Mouse (Mus musculus) MEL (cell line): ENCODE data around the gene Slc38a4.

ENCODE experiments used
- CHD1 ChIP-seq: IDR thresholded peaks from 2 replicates; pipeline ENCODE4 v1.6.1; 2012; ENCODE audit warnings: low read depth, mild to moderate bottlenecking, inconsistent platforms, low read length, improper control_type of control experiment
- CTCF ChIP-seq, 3 experiments: IDR thresholded peaks in 2 of 3; conservative IDR thresholded peaks in 1 of 3; 2 replicates each; pipeline ENCODE4 v1.5.1; 2011 to 2012; ENCODE audit warnings: low read length in 3 of 3, low read depth in 2 of 3, mild to moderate bottlenecking in 2 of 3, improper control_type of control experiment in 1 of 3, inconsistent platforms in 1 of 3, mixed read lengths in 1 of 3, moderate library complexity in 1 of 3; ENCODE audit not compliant: control insufficient read depth in 1 of 3, insufficient read depth in 1 of 3, poor library complexity in 1 of 3, severe bottlenecking in 1 of 3
- E2F4 ChIP-seq: IDR thresholded peaks from 2 replicates; pipeline ENCODE4 v1.6.1; 2011; ENCODE audit warnings: low read depth, low read length, improper control_type of control experiment, borderline replicate concordance
- EP300 ChIP-seq, 2 experiments: IDR thresholded peaks; 2 replicates each; pipeline ENCODE4 v1.6.1; 2011; ENCODE audit warnings: improper control_type of control experiment in 2 of 2, low read length in 2 of 2, low read depth in 1 of 2, mild to moderate bottlenecking in 1 of 2
- ETS1 ChIP-seq: IDR thresholded peaks from 2 replicates; pipeline ENCODE4 v1.6.1; 2012; ENCODE audit warnings: low read depth, mild to moderate bottlenecking, inconsistent platforms, low read length, improper control_type of control experiment, moderate library complexity
- GATA1 ChIP-seq: IDR thresholded peaks from 2 replicates; pipeline ENCODE4 v1.6.1; 2011; ENCODE audit warnings: low read depth, low read length, improper control_type of control experiment
- MAFK ChIP-seq: IDR thresholded peaks from 2 replicates; pipeline ENCODE4 v1.6.1; 2011; ENCODE audit warnings: low read depth, mild to moderate bottlenecking, low read length, improper control_type of control experiment, borderline replicate concordance
- MAX ChIP-seq: IDR thresholded peaks from 2 replicates; pipeline ENCODE4 v1.6.1; 2011; ENCODE audit warnings: low read length, improper control_type of control experiment
- MYC ChIP-seq: IDR thresholded peaks from 2 replicates; pipeline ENCODE4 v1.6.1; 2011; ENCODE audit warnings: low read depth, mild to moderate bottlenecking, low read length, improper control_type of control experiment, moderate library complexity
- NELFE ChIP-seq: IDR thresholded peaks from 2 replicates; pipeline ENCODE4 v1.6.1; 2011; ENCODE audit warnings: low read depth, low read length, improper control_type of control experiment
- POLR2A ChIP-seq, 2 experiments: IDR thresholded peaks; 2 replicates each; pipeline ENCODE4 v1.6.1; 2011 to 2012; ENCODE audit warnings: low read length in 2 of 2, mild to moderate bottlenecking in 2 of 2, control low read depth in 1 of 2, improper control_type of control experiment in 1 of 2, low read depth in 1 of 2, moderate library complexity in 1 of 2; ENCODE audit not compliant: control insufficient read depth in 1 of 2, insufficient read depth in 1 of 2, poor library complexity in 1 of 2
- POLR2AphosphoS2 ChIP-seq: IDR thresholded peaks from 2 replicates; pipeline ENCODE4 v1.6.1; 2011; ENCODE audit warnings: low read length, improper control_type of control experiment
- RCOR1 ChIP-seq: IDR thresholded peaks from 2 replicates; pipeline ENCODE4 v1.6.1; 2012; ENCODE audit warnings: low read depth, mild to moderate bottlenecking, inconsistent platforms, low read length, improper control_type of control experiment
- TAL1 ChIP-seq: IDR thresholded peaks from 2 replicates; pipeline ENCODE4 v1.6.1; 2012; ENCODE audit warnings: mild to moderate bottlenecking, inconsistent platforms, low read length, moderate library complexity, mixed read lengths

- TF ChIP-seq CTCF (IDR thresholded peaks at IDR 0.05 in 2 of 3, conservative IDR thresholded peaks at IDR 0.05 in 1 of 3; ENCODE audit: control insufficient read depth in 1 of 3, insufficient read depth in 1 of 3, low read depth in 2 of 3, low read length in 3 of 3, poor library complexity in 1 of 3, severe bottlenecking in 1 of 3) (no peak), EP300 (IDR thresholded peaks at IDR 0.05; ENCODE audit: low read depth in 1 of 2, low read length in 2 of 2) (no peak), E2F4 (no peak), TAL1 (no peak), MAFK (no peak), POLR2AphosphoS2 (no peak), MAX (no peak), MYC (no peak), RCOR1 (no peak), CHD1 (no peak), POLR2A (IDR thresholded peaks at IDR 0.05; ENCODE audit: control insufficient read depth in 1 of 2, insufficient read depth in 1 of 2, low read depth in 1 of 2, low read length in 2 of 2, poor library complexity in 1 of 2) (no peak), GATA1 (no peak), NELFE (no peak), ETS1 (no peak)
These were observed 33.8 kb upstream of the Slc38a4 start for GRCm38 (mm10) chr15:97089526-97089925.
